Mouse (Mus musculus): ENCODE measurements around the gene Etl4. TPM values are rescaled to one million over a fixed set of nuclear protein-coding genes. Genes with fewer than 3 reads are reported as not detected.

Gene Etl4
- polyA plus RNA-seq, 2 experiments, result 38.3 to 44.9 TPM

DNA sequence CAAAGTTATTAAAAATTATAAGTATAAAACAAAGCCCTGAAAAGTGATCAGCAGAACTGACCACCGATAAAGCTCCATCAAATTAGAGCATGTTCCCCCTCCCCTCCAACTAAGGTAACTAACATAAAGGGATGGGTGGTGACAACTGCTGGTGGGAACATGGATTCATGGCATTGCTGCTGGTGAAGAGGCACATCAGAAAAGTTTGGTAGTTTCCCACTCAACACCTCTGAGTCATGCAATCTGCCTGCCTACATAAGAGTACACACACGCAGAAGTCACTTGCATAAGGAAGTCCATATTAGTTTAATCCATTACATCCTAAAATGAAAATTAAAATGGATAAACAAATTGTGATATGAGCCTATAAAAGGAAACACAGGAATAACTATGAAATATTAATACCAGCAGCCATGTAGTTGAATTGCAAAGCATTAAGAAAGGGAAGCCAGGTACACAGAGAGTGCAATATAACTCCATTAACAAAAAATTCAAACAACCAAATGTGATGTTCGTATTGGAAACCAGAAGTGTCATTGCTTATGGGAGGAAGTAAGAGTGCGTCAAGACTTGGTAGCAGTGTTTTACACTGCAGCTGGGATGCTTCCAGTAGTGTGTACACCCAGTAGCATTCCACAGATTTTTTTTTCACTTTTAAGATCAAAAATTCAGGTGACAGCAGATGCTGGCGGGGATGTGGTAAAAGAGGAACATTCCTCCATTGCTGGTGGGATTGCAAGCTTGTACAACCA is 307.3 kb downstream of the Etl4 start:
- H3K27me3 ChIP-seq (ENCODE audit: control insufficient read depth, insufficient read depth, low read length), result no peaks in the 10 kb centered on the region
- H3K4me1 ChIP-seq (ENCODE audit: control insufficient read depth, insufficient read depth, low read length), result no peaks in the 10 kb centered on the region
- H3K4me3 ChIP-seq (replicated peaks; ENCODE audit: low read length), result no peak overlapping the region
- WGBS, result 88% methylated on average over 5 of the region's 5 CpGs
- H3K9ac ChIP-seq (ENCODE audit: low read depth, low read length, severe bottlenecking), result no peak overlapping the region
- no peak overlapping the region for H3K27ac ChIP-seq (replicated peaks; ENCODE audit: low read depth, low read length)
- ATAC-seq (ENCODE audit: low FRiP score, low read depth) (no peak), DNase-seq (ENCODE audit: low spot score) (no peak)
- no peaks in the 10 kb centered on the region for H3K36me3 ChIP-seq (ENCODE audit: control insufficient read depth, insufficient read depth, low read length)
- H3K4me2 ChIP-seq (replicated peaks; ENCODE audit: low read depth, low read length, severe bottlenecking), result no peak overlapping the region
- TF ChIP-seq POLR2A (IDR thresholded peaks at IDR 0.05; ENCODE audit: borderline replicate concordance, extremely low read depth, insufficient read depth, insufficient read length), result no peak
- H3K9me3 ChIP-seq (ENCODE audit: control insufficient read depth, low read length), result no peaks in the 10 kb centered on the region

GRCm38 (mm10) chr2:20231371-20231770 is 321.8 kb downstream of the Etl4 start:
- Histone ChIP-seq H3K4me2 (replicated peaks; ENCODE audit: low read depth, low read length, severe bottlenecking) (no peak overlapping the region), H3K36me3 (ENCODE audit: control insufficient read depth, insufficient read depth, low read length) (no peaks in the 10 kb centered on the region), H3K4me1 (ENCODE audit: control insufficient read depth, insufficient read depth, low read length) (no peaks in the 10 kb centered on the region), H3K27ac (replicated peaks; ENCODE audit: low read depth, low read length) (no peak overlapping the region), H3K4me3 (replicated peaks; ENCODE audit: low read length) (no peak overlapping the region), H3K27me3 (ENCODE audit: control insufficient read depth, insufficient read depth, low read length) (no peaks in the 10 kb centered on the region), H3K9me3 (ENCODE audit: control insufficient read depth, low read length) (no peaks in the 10 kb centered on the region), H3K9ac (ENCODE audit: low read depth, low read length, severe bottlenecking) (no peak overlapping the region)
- DNase-seq (ENCODE audit: low spot score), result no peak
- no peak for ATAC-seq (ENCODE audit: low FRiP score, low read depth)
- 36% methylated on average over 4 of the region's 4 CpGs for WGBS
- TF ChIP-seq POLR2A (IDR thresholded peaks at IDR 0.05; ENCODE audit: borderline replicate concordance, extremely low read depth, insufficient read depth, insufficient read length), result no peak

- no peaks in the 10 kb centered on the region for H3K36me3 ChIP-seq (ENCODE audit: control insufficient read depth, insufficient read depth, low read length)
- 43% methylated on average over 4 of the region's 4 CpGs for WGBS
- DNase-seq (ENCODE audit: low spot score) (no peak), ATAC-seq (ENCODE audit: low FRiP score, low read depth) (no peak; the same call in 1 of the 2 replicates)
- no peak overlapping the region for H3K4me2 ChIP-seq (replicated peaks; ENCODE audit: low read depth, low read length, severe bottlenecking)
- H3K4me1 ChIP-seq (ENCODE audit: control insufficient read depth, insufficient read depth, low read length), result 0 out of 2 replicates have a peak, but pooled peaks cover 8% of the 10 kb centered on the region
- no peak overlapping the region for H3K9ac ChIP-seq (ENCODE audit: low read depth, low read length, severe bottlenecking)
- no peak for TF ChIP-seq POLR2A (IDR thresholded peaks at IDR 0.05; ENCODE audit: borderline replicate concordance, extremely low read depth, insufficient read depth, insufficient read length)
- no peaks in the 10 kb centered on the region for H3K9me3 ChIP-seq (ENCODE audit: control insufficient read depth, low read length)
- H3K27me3 ChIP-seq (ENCODE audit: control insufficient read depth, insufficient read depth, low read length), result no peaks in the 10 kb centered on the region
- 0 out of 2 replicates have a peak overlapping the region, but pooled peaks have one; percentile 4 for H3K27ac ChIP-seq (replicated peaks; ENCODE audit: low read depth, low read length)
- H3K4me3 ChIP-seq (replicated peaks; ENCODE audit: low read length), result no peak overlapping the region
Measured at GRCm38 (mm10) chr2:20248043-20248664, 338.6 kb downstream of the Etl4 start.

DNA sequence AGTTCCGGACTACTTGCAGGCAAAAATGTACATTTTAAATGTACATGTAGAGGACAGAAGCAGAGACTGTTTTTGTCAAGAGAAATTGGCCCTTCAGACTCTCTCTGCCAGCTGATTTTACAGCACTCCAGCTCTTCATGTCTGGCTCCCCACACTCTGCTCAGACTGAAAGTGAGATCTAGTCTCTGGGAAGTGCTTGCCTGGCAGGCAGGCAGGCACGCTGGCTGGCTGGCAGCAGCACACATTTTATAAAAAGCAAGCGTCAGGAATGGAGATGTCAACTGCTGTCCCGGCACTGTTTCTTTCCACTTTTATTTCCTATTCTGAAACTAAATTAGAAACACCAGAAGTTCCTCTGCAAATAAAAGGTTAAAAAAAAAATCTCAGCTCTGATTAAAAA is 339.8 kb downstream of the Etl4 start:
- 38% methylated on average over 4 of the region's 4 CpGs for WGBS
- TF ChIP-seq POLR2A (IDR thresholded peaks at IDR 0.05; ENCODE audit: borderline replicate concordance, extremely low read depth, insufficient read depth, insufficient read length), result no peak
- H3K36me3 ChIP-seq (ENCODE audit: control insufficient read depth, insufficient read depth, low read length), result no peaks in the 10 kb centered on the region
- H3K27ac ChIP-seq (replicated peaks; ENCODE audit: low read depth, low read length), result no peak overlapping the region
- H3K9ac ChIP-seq (ENCODE audit: low read depth, low read length, severe bottlenecking), result no peak overlapping the region
- H3K9me3 ChIP-seq (ENCODE audit: control insufficient read depth, low read length), result no peaks in the 10 kb centered on the region
- DNase-seq (ENCODE audit: low spot score) (no peak), ATAC-seq (ENCODE audit: low FRiP score, low read depth) (no peak)
- H3K4me3 ChIP-seq (replicated peaks; ENCODE audit: low read length), result no peak overlapping the region
- H3K4me1 ChIP-seq (ENCODE audit: control insufficient read depth, insufficient read depth, low read length), result 0 out of 2 replicates have a peak, but pooled peaks cover 8% of the 10 kb centered on the region
- H3K4me2 ChIP-seq (replicated peaks; ENCODE audit: low read depth, low read length, severe bottlenecking), result no peak overlapping the region
- no peaks in the 10 kb centered on the region for H3K27me3 ChIP-seq (ENCODE audit: control insufficient read depth, insufficient read depth, low read length)

DNA sequence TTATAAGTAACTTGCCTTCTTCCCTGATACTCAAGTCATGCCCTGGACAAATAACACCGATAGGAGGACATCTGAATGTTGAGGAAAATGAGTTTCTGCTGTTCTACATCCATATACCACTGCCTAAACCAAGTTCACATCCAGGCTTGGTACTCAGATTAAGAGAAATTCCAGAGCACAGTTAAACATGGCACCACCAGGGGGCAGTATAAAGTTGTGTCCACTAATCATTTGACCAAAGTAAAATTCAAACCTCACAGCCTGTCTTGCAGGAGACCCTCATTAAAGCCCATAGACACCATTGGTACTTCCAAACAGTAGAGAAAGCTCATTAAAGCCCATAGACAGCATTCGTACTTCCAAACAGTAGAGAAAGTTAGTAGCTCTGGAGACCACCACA is 366.5 kb downstream of the Etl4 start:
- no peak overlapping the region for H3K27ac ChIP-seq (replicated peaks; ENCODE audit: low read depth, low read length)
- H3K4me3 ChIP-seq (replicated peaks; ENCODE audit: low read length), result no peak overlapping the region
- WGBS, result 42% methylated on average over 2 of the region's 2 CpGs
- H3K9ac ChIP-seq (ENCODE audit: low read depth, low read length, severe bottlenecking), result no peak overlapping the region
- peak; percentile 81 for DNase-seq (ENCODE audit: low spot score)
- no peaks in the 10 kb centered on the region for H3K9me3 ChIP-seq (ENCODE audit: control insufficient read depth, low read length)
- TF ChIP-seq POLR2A (IDR thresholded peaks at IDR 0.05; ENCODE audit: borderline replicate concordance, extremely low read depth, insufficient read depth, insufficient read length), result no peak
- no peak for ATAC-seq (ENCODE audit: low FRiP score, low read depth)
- no peaks in the 10 kb centered on the region for H3K36me3 ChIP-seq (ENCODE audit: control insufficient read depth, insufficient read depth, low read length)
- H3K27me3 ChIP-seq (ENCODE audit: control insufficient read depth, insufficient read depth, low read length), result no peaks in the 10 kb centered on the region
- H3K4me2 ChIP-seq (replicated peaks; ENCODE audit: low read depth, low read length, severe bottlenecking), result no peak overlapping the region
- H3K4me1 ChIP-seq (ENCODE audit: control insufficient read depth, insufficient read depth, low read length), result no peaks in the 10 kb centered on the region

All from limb, embryonic 14.5 days (tissue).